Mouse (Mus musculus) adrenal gland, adult (tissue): Measurements from ENCODE around the gene Tmem63a.
A peak's percentile ranks its signal among the peaks of the same experiment; 100 is the strongest.
"Not testable (repeated sequence)": the region's sequence is repeated elsewhere in the genome, so short reads cannot be mapped to it uniquely, and the experiment has no call there.

Source experiments
- DNase-seq, 2 experiments: peaks; one replicate each; pipeline ENCODE4 v3.0.0; 2022 to 2023; ENCODE audit warnings: low spot score in 1 of 2; ENCODE audit not compliant: inconsistent age in 2 of 2

The Tmem63a gene

GRCm38 (mm10) chr1:180924737-180925136, 17.4 kb upstream of the Tmem63a start:
- no peak for DNase-seq

DNA sequence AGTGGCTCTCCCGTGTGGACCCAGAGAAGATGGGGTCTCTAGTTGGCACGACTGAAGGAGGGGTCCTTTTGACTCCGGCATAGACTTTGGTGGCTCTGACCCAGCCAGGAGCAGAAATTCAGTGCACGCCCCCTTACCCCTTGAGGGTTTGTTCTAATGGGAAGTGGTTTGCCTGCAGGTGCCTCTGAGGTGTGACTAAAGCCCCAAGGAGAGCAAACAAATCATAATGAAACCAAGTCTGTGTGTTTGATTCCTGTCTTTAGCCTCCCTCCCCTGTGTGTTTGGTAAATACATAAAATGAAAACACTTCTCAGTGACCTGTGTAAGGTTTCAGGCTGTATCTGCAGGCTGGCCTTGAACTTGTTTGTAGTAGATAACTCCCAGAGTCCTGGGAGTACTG, 15.9 kb upstream of the Tmem63a start:
- DNase-seq, result no peak

DNA sequence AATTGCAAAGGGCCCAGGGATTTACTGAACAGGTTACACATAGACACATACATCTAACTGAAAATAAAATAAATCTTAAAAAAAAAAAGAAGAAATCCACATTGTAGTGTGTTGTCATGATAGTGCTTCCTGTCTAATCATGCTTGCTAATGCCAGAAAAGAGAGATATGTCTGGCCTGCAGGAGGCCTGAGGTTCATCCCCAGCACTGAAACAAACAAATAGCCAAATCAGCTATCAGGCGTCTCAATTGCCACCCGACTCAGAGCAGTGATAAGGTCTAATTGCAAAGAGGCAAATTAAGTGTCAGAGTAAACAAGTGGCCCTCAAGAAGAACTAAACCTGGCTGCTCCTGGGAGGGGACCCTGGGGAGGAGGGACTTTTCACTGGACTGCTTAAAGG, 12.5 kb upstream of the Tmem63a start:
- DNase-seq, result no peak

DNA sequence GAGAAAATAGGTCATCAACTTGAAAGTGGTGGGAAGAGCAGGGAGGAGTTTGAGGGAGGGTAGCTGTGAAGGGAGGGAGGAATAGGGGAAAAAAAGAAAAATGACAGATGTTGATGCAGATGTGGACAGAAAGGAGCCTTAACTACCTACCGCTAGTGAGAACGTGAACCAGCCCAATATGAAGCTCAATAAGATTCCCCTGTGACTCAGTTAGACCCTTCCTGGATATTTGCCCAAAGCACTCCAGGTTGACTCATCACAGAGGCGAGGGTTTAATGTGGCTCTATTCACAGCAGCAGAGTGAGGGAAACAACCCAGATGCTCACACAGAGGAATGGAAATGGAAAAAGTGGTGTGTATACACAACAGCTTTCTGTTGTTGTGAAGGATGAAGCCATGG, 11.0 kb upstream of the Tmem63a start:
- peak in 1 of 2 experiments; percentile 56 for DNase-seq

DNA sequence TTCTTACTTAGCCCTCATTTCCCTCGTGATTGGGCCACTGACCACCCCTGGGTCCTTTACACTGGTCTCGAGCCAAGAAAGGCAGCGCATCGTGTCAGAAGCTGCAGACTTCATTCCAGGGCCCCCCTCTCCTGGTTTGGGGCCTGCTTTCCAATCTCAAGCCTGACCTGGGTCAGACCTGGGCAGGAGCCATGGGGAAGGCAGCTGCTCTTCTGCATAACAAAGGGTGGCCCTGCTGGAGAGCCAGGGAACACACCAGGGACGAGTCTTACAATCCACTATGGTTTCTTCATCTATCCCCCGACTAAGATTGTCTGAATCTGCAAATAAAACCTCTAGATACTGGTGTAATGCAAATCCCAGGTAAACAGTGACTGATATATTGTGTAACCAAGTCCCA, 8.5 kb upstream of the Tmem63a start:
- DNase-seq, result no peak

GRCm38 (mm10) chr1:180934467-180935419, 7.4 kb upstream of the Tmem63a start, which contains the start of gene Lefty1:
Gene Lefty1, plus strand, starts transcription at chr1:180935022.
- DNase-seq, result no peak

DNA sequence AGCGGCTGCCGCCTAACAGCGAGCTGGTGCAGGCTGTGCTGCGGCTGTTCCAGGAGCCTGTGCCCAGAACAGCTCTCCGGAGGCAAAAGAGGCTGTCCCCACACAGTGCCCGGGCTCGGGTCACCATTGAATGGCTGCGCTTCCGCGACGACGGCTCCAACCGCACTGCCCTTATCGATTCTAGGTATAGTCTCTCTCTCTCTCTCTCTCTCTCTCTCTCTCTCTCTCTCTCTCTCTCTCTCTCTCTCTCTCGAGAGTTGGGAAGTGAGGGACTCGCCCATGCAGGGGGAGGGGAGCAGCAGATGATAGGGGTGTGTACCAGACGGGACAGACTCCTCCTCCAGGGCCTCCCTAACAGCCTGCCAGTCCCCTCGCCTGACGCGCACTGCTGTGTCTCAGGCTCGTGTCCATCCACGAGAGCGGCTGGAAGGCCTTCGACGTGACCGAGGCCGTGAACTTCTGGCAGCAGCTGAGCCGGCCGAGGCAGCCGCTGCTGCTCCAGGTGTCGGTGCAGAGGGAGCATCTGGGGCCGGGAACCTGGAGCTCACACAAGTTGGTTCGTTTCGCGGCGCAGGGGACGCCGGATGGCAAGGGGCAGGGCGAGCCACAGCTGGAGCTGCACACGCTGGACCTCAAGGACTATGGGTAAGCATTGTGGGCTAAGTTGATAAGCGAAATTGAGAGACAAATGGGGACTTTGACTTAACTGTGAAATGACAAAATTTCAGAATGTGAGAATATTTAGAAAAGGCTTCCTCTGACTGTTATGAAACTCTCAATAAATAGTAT, 5.3 kb upstream of the Tmem63a start:
- DNase-seq, result peak; percentile 85 to 88

DNA sequence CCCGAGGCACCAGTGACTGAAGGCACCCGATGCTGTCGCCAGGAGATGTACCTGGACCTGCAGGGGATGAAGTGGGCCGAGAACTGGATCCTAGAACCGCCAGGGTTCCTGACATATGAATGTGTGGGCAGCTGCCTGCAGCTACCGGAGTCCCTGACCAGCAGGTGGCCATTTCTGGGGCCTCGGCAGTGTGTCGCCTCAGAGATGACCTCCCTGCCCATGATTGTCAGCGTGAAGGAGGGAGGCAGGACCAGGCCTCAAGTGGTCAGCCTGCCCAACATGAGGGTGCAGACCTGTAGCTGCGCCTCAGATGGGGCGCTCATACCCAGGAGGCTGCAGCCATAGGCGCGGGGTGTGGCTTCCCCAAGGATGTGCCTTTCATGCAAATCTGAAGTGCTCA, 4.5 kb upstream of the Tmem63a start:
- DNase-seq, result peak in 1 of 2 experiments; percentile 36

DNA sequence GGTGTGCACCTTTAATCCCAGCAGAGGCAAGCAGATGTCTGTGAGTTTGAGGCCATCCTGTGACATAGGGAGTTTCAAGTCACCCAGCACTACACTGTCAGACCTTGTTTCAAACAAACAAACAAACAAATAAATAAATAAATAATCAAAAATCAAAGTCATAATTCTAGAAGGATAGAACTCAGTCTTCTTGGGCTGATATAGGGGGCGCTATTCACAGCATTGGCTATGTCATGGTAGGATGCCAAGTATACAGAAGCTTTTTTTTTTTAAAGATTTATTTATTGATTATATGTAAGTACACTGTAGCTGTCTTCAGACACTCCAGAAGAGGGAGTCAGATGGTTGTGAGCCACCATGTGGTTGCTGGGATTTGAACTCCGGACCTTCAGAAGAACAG, 3.4 kb upstream of the Tmem63a start:
- DNase-seq, result not testable (repeated sequence)

DNA sequence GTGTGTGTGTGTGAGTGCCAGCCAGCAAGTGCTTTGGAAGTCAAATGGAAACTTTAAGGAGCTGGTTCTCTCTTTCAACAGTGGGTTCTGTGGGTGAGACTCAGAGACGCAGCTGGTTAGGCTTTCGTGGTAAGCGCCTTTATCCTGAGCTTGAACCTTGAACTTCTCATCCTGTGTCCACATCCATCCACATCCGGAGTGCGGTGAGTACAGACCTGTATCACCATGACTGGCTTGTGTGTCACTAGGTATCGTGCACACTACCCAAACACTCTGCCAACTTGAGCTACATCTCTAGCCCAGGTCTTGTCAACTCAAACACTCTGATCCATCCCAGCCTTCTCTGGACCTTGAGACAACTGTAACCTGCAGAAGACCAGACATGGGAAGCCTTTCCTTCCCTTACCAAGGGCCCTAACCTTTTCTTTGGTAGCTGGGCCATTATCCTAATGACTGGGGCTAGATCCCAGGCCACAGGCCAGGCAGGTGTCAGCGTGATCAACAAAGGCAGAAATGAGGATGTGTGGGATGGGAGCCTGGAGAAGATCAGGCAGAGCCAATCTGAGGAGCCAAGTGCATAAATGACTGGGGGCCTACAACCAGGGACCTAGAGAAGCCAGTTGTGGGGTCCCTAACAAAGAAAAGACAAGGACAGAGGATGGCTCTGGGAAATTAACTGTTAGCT, 1.2 kb upstream of the Tmem63a start:
- DNase-seq, result peak in 1 of 2 experiments; percentile 55

DNA sequence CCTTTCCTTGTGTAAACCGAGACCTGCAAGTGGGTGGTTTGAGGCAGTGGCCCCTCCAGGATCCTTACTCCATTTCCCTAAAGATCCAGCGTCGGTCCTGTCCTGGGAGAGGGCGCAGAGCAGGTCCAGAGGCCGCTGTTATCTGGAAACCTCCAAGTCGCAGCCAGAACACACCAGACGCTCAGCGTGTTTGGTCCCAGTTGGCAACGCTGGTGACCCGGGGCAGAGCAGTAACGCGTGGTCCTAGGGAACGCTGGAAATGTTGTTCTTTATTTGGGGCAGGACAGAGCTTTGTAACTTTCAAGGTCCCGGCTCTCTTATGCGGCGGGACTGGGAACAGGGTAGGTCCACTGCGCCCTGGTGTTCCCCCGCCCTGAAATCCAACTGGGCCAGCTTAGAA, 418 bp upstream of the Tmem63a start:
- no peak for DNase-seq

DNA sequence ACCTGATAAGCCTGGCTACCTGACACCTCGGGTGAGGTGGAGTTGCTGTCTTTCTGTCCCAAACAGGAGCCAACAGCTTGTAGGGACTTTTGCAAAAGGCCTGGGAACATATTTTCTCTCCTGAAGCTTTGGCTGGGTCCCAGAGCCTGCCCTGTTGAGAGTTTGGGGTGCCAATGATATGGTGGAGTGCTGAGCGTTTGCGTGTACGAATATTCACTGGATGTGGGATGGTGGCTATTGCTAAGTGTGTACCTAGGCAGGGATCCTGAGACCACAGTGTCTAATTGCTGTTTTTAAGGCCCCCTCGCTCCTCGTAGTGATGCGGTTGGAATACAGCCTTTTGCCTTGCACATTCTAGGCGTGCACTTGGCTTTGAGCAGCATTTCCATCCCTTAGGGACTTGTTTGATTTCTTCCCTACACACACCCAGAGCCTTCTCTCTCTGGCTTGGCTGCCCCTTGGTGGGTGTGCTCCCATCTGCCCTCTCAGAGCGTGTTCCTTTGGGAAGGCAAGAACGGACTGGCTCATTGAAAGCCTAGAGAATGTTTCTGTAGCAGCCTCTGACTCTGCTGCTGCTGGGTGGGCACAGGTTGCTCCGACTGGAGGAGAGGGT, 994 bp downstream of the Tmem63a start:
- peak in 1 of 2 experiments; percentile 36 for DNase-seq

GRCm38 (mm10) chr1:180943896-180944295, 1.8 kb downstream of the Tmem63a start:
- DNase-seq, result peak; percentile 82 to 87

GRCm38 (mm10) chr1:180944553-180944952, 2.4 kb downstream of the Tmem63a start:
- DNase-seq, result peak; percentile 64 to 78

DNA sequence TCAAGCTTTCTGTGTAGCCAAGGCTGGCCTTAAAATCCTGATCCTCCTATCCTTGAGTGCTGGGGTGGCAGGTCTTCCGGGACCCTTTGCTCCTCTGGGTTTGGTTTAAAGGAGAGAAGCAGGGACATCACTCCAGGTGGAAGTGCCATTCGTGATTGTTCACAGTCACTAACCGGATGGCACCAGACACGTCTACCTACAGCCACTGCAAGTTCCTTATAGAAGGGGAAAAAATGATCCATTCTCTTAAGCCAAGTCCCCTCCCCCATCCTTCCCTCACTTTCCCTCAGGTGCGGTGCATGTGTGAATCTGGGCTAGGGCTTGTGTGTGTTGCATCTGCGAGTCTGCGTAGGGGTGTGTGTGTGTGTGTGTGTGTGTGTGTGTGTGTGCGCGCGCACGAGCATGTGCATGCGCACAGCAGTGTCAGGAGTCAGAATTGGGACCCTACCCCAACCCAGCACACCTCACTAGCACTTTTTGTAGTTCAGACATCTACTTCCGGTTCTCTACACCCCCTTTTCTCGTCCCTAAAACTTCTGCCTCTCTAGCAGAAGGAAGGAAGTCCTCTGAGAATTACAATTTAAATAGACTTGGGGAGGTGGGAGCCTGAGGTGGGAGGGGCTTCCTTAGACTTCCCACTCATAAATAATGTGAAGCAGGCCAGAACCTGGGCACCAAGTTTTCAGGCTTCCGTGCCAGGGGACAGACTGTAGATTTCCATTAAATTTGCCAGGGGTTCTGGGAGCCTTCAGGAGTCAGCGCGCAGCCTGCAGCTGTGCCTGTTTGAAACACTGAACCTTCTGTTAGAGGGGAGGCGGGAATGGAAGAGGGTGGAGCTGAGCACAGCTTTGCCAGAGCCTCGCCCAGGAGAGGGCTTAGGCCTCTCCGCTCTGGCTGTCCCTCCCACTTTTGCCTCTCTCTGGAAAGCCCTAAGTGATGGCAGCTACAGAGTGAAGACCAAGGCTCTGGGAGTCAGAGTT, 3.1 kb downstream of the Tmem63a start:
- DNase-seq, result peak; percentile 66 to 84

GRCm38 (mm10) chr1:180946448-180946847, 4.3 kb downstream of the Tmem63a start:
- DNase-seq, result peak; percentile 86 to 94

GRCm38 (mm10) chr1:180952085-180952746, 10.1 kb downstream of the Tmem63a start:
- peak in 1 of 2 experiments; percentile 75 for DNase-seq

GRCm38 (mm10) chr1:180952808-180953207, 10.7 kb downstream of the Tmem63a start:
- DNase-seq, result no peak

DNA sequence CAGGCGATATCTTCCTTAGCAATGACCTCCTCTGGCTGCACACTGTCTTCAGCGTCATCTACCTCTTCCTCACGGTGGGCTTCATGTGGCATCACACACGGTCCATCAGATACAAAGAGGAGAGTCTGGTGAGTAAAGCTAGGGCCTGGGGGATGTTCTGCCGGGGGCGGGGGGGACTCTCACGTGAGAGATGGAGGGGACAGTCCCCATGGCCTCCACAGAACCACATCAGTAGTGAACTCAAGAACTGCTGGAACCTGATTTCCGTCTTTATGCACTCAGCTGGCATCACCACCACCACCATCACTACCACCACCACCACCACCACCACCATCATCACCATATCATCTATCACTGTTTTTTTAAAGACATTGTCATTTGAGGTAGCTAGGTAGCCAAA, 14.3 kb downstream of the Tmem63a start:
- no peak for DNase-seq
